Mouse (Mus musculus) embryo, embryonic 11.5 days (tissue): ENCODE measurements around the gene Calm2.

ENCODE experiments used
- DNase-seq: peaks from one replicate; pipeline ENCODE4 v3.0.0-alpha.2; 2012; ENCODE audit warnings: low read depth, low spot score

Gene Calm2

GRCm38 (mm10) chr17:87459750-87460668 is 13.3 kb upstream of the Calm2 start:
- no peak for DNase-seq

GRCm38 (mm10) chr17:87458911-87459749 is 12.4 kb upstream of the Calm2 start:
- no peak for DNase-seq

GRCm38 (mm10) chr17:87457961-87458360 is 11.2 kb upstream of the Calm2 start:
- DNase-seq = no peak

DNA sequence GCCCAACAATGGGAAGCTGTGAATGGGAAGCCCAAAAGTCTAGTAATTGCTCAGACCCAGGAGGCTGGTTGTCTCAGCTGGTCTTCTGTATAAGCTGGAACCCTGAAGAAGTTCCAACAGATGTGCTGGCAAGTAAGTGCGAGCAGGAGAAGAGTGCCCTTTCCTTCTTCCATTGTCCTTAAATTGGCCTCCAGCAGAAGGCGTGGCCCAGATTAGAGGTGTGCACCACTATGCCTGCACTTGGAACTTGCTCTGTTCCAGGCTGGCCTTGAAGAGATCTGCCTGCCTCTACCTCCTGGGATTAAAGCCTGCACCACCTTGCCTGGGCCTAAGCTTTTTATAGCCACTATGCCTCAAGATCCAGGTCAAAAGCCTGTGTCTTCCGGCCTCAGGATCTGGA is 7.4 kb upstream of the Calm2 start:
- no peak for DNase-seq

- no peak for DNase-seq
Measured at GRCm38 (mm10) chr17:87453336-87453735, 6.6 kb upstream of the Calm2 start.

- DNase-seq = no peak
Measured at GRCm38 (mm10) chr17:87448881-87449280, 2.1 kb upstream of the Calm2 start.

- no peak for DNase-seq
Measured at GRCm38 (mm10) chr17:87448339-87448738, 1.6 kb upstream of the Calm2 start.

GRCm38 (mm10) chr17:87447612-87448200 is 971 bp upstream of the Calm2 start:
- no peak for DNase-seq

- peak; percentile 64 for DNase-seq
Measured at GRCm38 (mm10) chr17:87445917-87446766, 593 bp downstream of the Calm2 start.

- DNase-seq = no peak
Measured at GRCm38 (mm10) chr17:87445337-87445916, 1.3 kb downstream of the Calm2 start.

GRCm38 (mm10) chr17:87444763-87445162 is 2.0 kb downstream of the Calm2 start:
- no peak for DNase-seq

- DNase-seq = no peak
Measured at GRCm38 (mm10) chr17:87441537-87441936, 5.2 kb downstream of the Calm2 start.

GRCm38 (mm10) chr17:87439441-87439840 is 7.3 kb downstream of the Calm2 start:
- DNase-seq = no peak

DNA sequence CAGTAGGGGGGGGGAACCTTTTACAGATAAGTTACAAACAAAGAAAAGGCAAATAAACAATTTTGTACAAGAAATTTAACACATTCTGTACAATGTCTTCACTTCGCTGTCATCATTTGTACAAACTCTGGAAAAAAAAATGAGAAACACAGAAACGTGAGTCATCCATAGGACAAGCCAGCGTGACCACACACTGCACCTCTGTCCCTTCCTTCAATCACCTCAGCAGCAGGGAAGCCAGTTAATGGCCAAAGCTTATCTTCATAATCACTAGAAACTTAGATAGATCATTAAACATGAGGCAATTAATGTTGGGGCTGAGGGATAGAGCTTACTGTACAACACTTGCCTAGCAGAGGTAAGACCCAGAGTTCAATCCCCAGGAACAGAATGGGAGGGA is 12.8 kb downstream of the Calm2 start:
- DNase-seq = no peak

- no peak for DNase-seq
Measured at GRCm38 (mm10) chr17:87432743-87433142, 14.0 kb downstream of the Calm2 start.

DNA sequence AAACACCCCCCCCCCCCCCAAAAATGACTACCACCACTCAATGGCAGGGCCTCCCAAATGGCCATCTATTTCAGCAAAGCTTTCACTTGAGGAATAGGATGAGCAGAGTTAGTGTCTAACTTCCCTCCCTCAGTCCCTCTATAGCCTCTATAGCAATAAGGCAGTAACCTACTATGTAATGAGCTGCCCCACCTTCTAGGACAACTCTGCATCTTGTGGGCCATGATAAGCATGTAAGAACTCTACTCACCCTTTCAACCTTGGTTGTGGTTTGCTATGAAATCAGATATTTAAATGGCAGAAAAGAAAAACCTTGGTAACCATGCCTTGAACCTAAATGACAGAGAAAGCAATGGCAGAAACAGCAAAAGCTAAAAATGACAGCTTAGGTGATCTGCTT is 14.4 kb downstream of the Calm2 start:
- no peak for DNase-seq

GRCm38 (mm10) chr17:87429431-87429830 is 17.3 kb downstream of the Calm2 start:
- no peak for DNase-seq

- no peak for DNase-seq
Measured at GRCm38 (mm10) chr17:87427511-87427910, 19.2 kb downstream of the Calm2 start, which contains the start of gene Stpg4. Gene Stpg4, minus strand, starts transcription at chr17:87427741.

GRCm38 (mm10) chr17:87418082-87418481 is 28.7 kb downstream of the Calm2 start:
- DNase-seq = no peak

DNA sequence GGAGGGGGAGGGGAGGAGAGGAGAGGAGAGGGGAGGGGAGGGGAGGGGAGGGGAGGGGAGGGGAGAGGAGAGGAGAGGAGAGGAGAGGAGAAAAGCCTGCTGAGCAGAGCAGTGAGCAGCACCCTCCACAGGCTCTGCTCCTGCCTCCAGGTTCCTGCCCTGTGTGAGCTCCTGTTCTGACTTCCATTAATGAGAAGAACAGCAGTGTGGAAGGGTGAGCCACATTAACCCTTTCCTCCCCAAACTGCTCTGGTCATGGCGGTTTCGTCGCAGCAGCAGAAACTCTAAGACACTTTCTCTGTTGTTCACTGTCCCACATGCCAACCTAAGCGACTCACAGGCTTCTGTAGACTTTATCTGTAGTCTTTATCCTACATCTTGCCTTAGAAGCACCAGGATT is 40.1 kb downstream of the Calm2 start:
- no peak for DNase-seq

GRCm38 (mm10) chr17:87405576-87405975 is 41.2 kb downstream of the Calm2 start:
- DNase-seq = no peak
